ENCODE assay signal across 11 mouse cellular contexts in the genomic region with DNA sequence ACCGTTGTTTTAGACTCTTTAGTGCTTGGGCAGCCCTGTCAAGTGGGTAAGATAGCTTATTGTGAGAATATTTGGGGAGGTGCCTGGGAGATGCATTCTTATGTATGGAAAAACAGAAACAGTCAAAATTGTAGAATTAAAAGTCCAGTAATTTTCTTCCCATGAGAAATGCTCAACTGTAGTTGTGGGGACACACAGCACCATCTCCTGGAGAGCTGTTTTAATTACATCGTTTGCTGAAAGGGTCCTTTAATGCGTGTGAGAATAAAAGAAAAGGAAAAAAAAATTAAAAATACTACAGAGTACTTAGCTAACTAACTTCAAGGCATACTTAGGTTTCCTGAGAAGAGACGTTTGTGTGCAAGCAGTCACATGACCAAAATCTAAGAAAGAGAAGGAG.
DNase-seq lines count a peak whose midpoint lies in the region; ATAC-seq and TF ChIP-seq lines count a peak whose summit lies in the region.
"Had no signal": no experiment of that assay in that cellular context is flagged by ENCODE, and none has a peak within 500 bp of the region (broad histone marks: within the 10 kb centered on the region; RNA-seq: fewer than 3 reads in every experiment).

No protein-coding gene starts in this region.

- H3K36me3 ChIP-seq in forebrain, embryonic 11.5 days (ENCODE audit: control insufficient read depth, insufficient read depth, low read length), result no peaks in the 10 kb centered on the region
- no peaks in the 10 kb centered on the region for H3K36me3 ChIP-seq in forebrain, embryonic 15.5 days
- no peaks in the 10 kb centered on the region for H3K36me3 ChIP-seq in intestine, postnatal 0 days (ENCODE audit: control insufficient read depth, insufficient read depth)
- H3K36me3 ChIP-seq in intestine, embryonic 16.5 days (ENCODE audit: control insufficient read depth, insufficient read depth, low read length), result no peaks in the 10 kb centered on the region
- H3K36me3 ChIP-seq: heart, embryonic 15.5 days; limb, embryonic 15.5 days had no signal

- H3K4me1 ChIP-seq in forebrain, embryonic 11.5 days (replicated peaks; ENCODE audit: control insufficient read depth, insufficient read depth, low read length), result no peaks in the 10 kb centered on the region
- no peaks in the 10 kb centered on the region for H3K4me1 ChIP-seq in forebrain, embryonic 15.5 days
- no peaks in the 10 kb centered on the region for H3K4me1 ChIP-seq in intestine, postnatal 0 days (replicated peaks; ENCODE audit: control insufficient read depth, insufficient read depth, low read length)
- no peaks in the 10 kb centered on the region for H3K4me1 ChIP-seq in intestine, embryonic 16.5 days (ENCODE audit: control insufficient read depth, insufficient read depth, low read length)
- H3K4me1 ChIP-seq in lung, adult 2 months (ENCODE audit: control insufficient read depth, insufficient read depth, low read length), result no peaks in the 10 kb centered on the region
- H3K4me1 ChIP-seq: heart, embryonic 15.5 days; limb, embryonic 15.5 days had no signal

- no peak for TF ChIP-seq POLR2A in lung, adult 2 months (IDR thresholded peaks at IDR 0.05; ENCODE audit: borderline replicate concordance, extremely low read depth, low read depth, low read length)

- no peak overlapping the region for H3K27ac ChIP-seq in forebrain, embryonic 11.5 days (ENCODE audit: low read depth, low read length)
- no peak overlapping the region for H3K27ac ChIP-seq in forebrain, embryonic 15.5 days (replicated peaks)
- no peak overlapping the region for H3K27ac ChIP-seq in intestine, postnatal 0 days (ENCODE audit: low read depth, low read length)
- no peak overlapping the region for H3K27ac ChIP-seq in intestine, embryonic 16.5 days (ENCODE audit: low read length)
- H3K27ac ChIP-seq: heart, embryonic 15.5 days; limb, embryonic 15.5 days had no signal

- no peak for ATAC-seq in forebrain, embryonic 11.5 days (replicated peaks; ENCODE audit: low FRiP score)
- no peak for ATAC-seq in forebrain, embryonic 15.5 days (replicated peaks)
- ATAC-seq in intestine, postnatal 0 days, result no peak
- no peak for ATAC-seq in intestine, embryonic 16.5 days

- peak; percentile 66 for TF ChIP-seq CTCF in intestine, postnatal 0 days (IDR thresholded peaks at IDR 0.05; ENCODE audit: low read depth)
- TF ChIP-seq CTCF in lung, adult 2 months (IDR thresholded peaks at IDR 0.05; ENCODE audit: insufficient read depth, low read length), result peak; percentile 10; the same call in 1 of the 2 replicates

- no peak overlapping the region for H3K4me2 ChIP-seq in forebrain, embryonic 11.5 days (ENCODE audit: low read depth, low read length, severe bottlenecking)
- no peak overlapping the region for H3K4me2 ChIP-seq in forebrain, embryonic 15.5 days (replicated peaks)
- H3K4me2 ChIP-seq in intestine, postnatal 0 days (replicated peaks; ENCODE audit: low read depth), result no peak overlapping the region
- H3K4me2 ChIP-seq in intestine, embryonic 16.5 days (ENCODE audit: low read depth, low read length), result no peak overlapping the region
- H3K4me2 ChIP-seq: heart, embryonic 15.5 days; limb, embryonic 15.5 days had no signal

- WGBS in forebrain, embryonic 11.5 days, result 41% methylated on average over 4 of the region's 4 CpGs
- WGBS in forebrain, embryonic 15.5 days, result 29% methylated on average over 4 of the region's 4 CpGs
- WGBS in intestine, postnatal 0 days, result 34% methylated on average over 4 of the region's 4 CpGs
- 36% methylated on average over 4 of the region's 4 CpGs for WGBS in intestine, embryonic 16.5 days
- 26% methylated on average over 4 of the region's 4 CpGs for WGBS in lung, adult 2 months

- H3K4me3 ChIP-seq in forebrain, embryonic 11.5 days (ENCODE audit: low read depth, low read length), result no peak overlapping the region
- no peak overlapping the region for H3K4me3 ChIP-seq in forebrain, embryonic 15.5 days
- H3K4me3 ChIP-seq in intestine, postnatal 0 days (ENCODE audit: low read depth, low read length), result no peak overlapping the region
- no peak overlapping the region for H3K4me3 ChIP-seq in intestine, embryonic 16.5 days (ENCODE audit: low read length)
- no peak overlapping the region for H3K4me3 ChIP-seq in lung, adult 2 months (replicated peaks; ENCODE audit: extremely low read depth, low read depth, low read length)
- H3K4me3 ChIP-seq: heart, embryonic 15.5 days; limb, embryonic 15.5 days had no signal

- peak; percentile 31 for DNase-seq in forebrain, embryonic 11.5 days (ENCODE audit: low spot score)
- DNase-seq in lung, adult 2 months, result no peak
- no peak for DNase-seq in lung, postnatal 4 days
- DNase-seq in forelimb bud, embryonic 11.5 days (ENCODE audit: low read depth, low spot score), result peak; percentile 12
- DNase-seq in thymus, adult 18-20 months, result no peak
- DNase-seq: kidney, adult 9 months had no signal

- no peak overlapping the region for H3K9ac ChIP-seq in forebrain, embryonic 11.5 days (ENCODE audit: low read length)
- no peak overlapping the region for H3K9ac ChIP-seq in forebrain, embryonic 15.5 days (replicated peaks)
- H3K9ac ChIP-seq in intestine, postnatal 0 days (ENCODE audit: low read depth, low read length), result no peak overlapping the region
- H3K9ac ChIP-seq in intestine, embryonic 16.5 days (ENCODE audit: low read depth, low read length), result no peak overlapping the region
- H3K9ac ChIP-seq: heart, embryonic 15.5 days; limb, embryonic 15.5 days had no signal

- H3K27me3 ChIP-seq in forebrain, embryonic 11.5 days (ENCODE audit: control insufficient read depth, insufficient read depth, low read length), result no peaks in the 10 kb centered on the region
- H3K27me3 ChIP-seq in forebrain, embryonic 15.5 days, result no peaks in the 10 kb centered on the region
- no peaks in the 10 kb centered on the region for H3K27me3 ChIP-seq in intestine, postnatal 0 days (replicated peaks; ENCODE audit: control insufficient read depth, insufficient read depth, low read length)
- no peaks in the 10 kb centered on the region for H3K27me3 ChIP-seq in intestine, embryonic 16.5 days (replicated peaks; ENCODE audit: control insufficient read depth, insufficient read depth, low read length)
- H3K27me3 ChIP-seq: heart, embryonic 15.5 days; limb, embryonic 15.5 days had no signal

- no peaks in the 10 kb centered on the region for H3K9me3 ChIP-seq in forebrain, embryonic 11.5 days (ENCODE audit: control insufficient read depth, low read length)
- no peaks in the 10 kb centered on the region for H3K9me3 ChIP-seq in forebrain, embryonic 15.5 days
- no peaks in the 10 kb centered on the region for H3K9me3 ChIP-seq in intestine, postnatal 0 days (ENCODE audit: control insufficient read depth)
- H3K9me3 ChIP-seq in intestine, embryonic 16.5 days (ENCODE audit: control insufficient read depth, low read length), result no peaks in the 10 kb centered on the region
- H3K9me3 ChIP-seq: heart, embryonic 15.5 days; limb, embryonic 15.5 days had no signal

Comparison
In these comparisons a context has a peak if more than half of its experiments do, and no peak if none do; other contexts are left out.
1. DNase-seq: peak in forebrain, embryonic 11.5 days (single experiment) and forelimb bud, embryonic 11.5 days (single experiment); none in lung, adult 2 months (single experiment), lung, postnatal 4 days (0 of 2) and thymus, adult 18-20 months (0 of 2).